Mouse (Mus musculus): ENCODE results near the gene Acox3. TPM values are rescaled to one million over a fixed set of nuclear protein-coding genes. Genes with fewer than 3 reads are reported as not detected.

Gene Acox3
- polyA plus RNA-seq (2014; fragmentation: Nextera tagmentation; extraction: Ambion mirVana), result 13.7 and 14.5 TPM in 2 replicates

- under 1% methylated on average over 35 of the region's 35 CpGs for WGBS
- DNase-seq (ENCODE audit: low spot score) (peak; percentile 99), ATAC-seq (ENCODE audit: low FRiP score) (peak; percentile 95)
- H3K9ac ChIP-seq, result peak within 1 kb of the TSS; percentile 53
- peak within 1 kb of the TSS; percentile 43; the same call in 1 of the 2 replicates for H3K27ac ChIP-seq
- peaks cover 12% of the 10 kb centered on the region for H3K4me1 ChIP-seq (replicated peaks; ENCODE audit: control insufficient read depth, insufficient read depth, low read length)
- 0 out of 2 replicates have a peak, but pooled peaks cover 2% of the 10 kb centered on the region for H3K36me3 ChIP-seq (replicated peaks; ENCODE audit: control insufficient read depth, insufficient read depth)
- no peaks in the 10 kb centered on the region for H3K9me3 ChIP-seq (ENCODE audit: control insufficient read depth, low read length)
- peak within 1 kb of the TSS; percentile 50 for H3K4me3 ChIP-seq (replicated peaks; ENCODE audit: low read length)
- H3K4me2 ChIP-seq (replicated peaks), result peak within 1 kb of the TSS; percentile 65
- H3K27me3 ChIP-seq (ENCODE audit: control insufficient read depth, insufficient read depth, low read length), result no peaks in the 10 kb centered on the region
These were observed at the start of gene Acox3 for GRCm38 (mm10) chr5:35582445-35583220. TSS of gene Acox3 (plus strand) at chr5:35583040.

- Histone ChIP-seq H3K9me3 (ENCODE audit: control insufficient read depth, low read length) (no peaks in the 10 kb centered on the region), H3K4me3 (replicated peaks; ENCODE audit: low read length) (no peak overlapping the region), H3K4me1 (replicated peaks; ENCODE audit: control insufficient read depth, insufficient read depth, low read length) (no peaks in the 10 kb centered on the region; the same call in 1 of the 2 replicates), H3K9ac (no peak overlapping the region), H3K36me3 (replicated peaks; ENCODE audit: control insufficient read depth, insufficient read depth) (no peaks in the 10 kb centered on the region), H3K27ac (no peak overlapping the region), H3K4me2 (replicated peaks) (no peak overlapping the region), H3K27me3 (ENCODE audit: control insufficient read depth, insufficient read depth, low read length) (no peaks in the 10 kb centered on the region)
- ATAC-seq (ENCODE audit: low FRiP score), result no peak
- DNase-seq (ENCODE audit: low spot score), result no peak
- 70% methylated on average over 3 of the region's 3 CpGs for WGBS
These were observed 46.6 kb upstream of the Acox3 start for GRCm38 (mm10) chr5:35536271-35536670.

GRCm38 (mm10) chr5:35537474-35537873 is 45.4 kb upstream of the Acox3 start:
- Histone ChIP-seq H3K27ac (no peak overlapping the region), H3K9me3 (ENCODE audit: control insufficient read depth, low read length) (no peaks in the 10 kb centered on the region), H3K4me3 (replicated peaks; ENCODE audit: low read length) (no peak overlapping the region), H3K4me2 (replicated peaks) (no peak overlapping the region), H3K36me3 (replicated peaks; ENCODE audit: control insufficient read depth, insufficient read depth) (no peaks in the 10 kb centered on the region), H3K27me3 (ENCODE audit: control insufficient read depth, insufficient read depth, low read length) (no peaks in the 10 kb centered on the region), H3K4me1 (replicated peaks; ENCODE audit: control insufficient read depth, insufficient read depth, low read length) (no peaks in the 10 kb centered on the region; the same call in 1 of the 2 replicates), H3K9ac (no peak overlapping the region)
- ATAC-seq (ENCODE audit: low FRiP score) (no peak), DNase-seq (ENCODE audit: low spot score) (no peak)
- WGBS, result 80% methylated on average over 1 of the region's 1 CpGs

GRCm38 (mm10) chr5:35538022-35538421 is 44.8 kb upstream of the Acox3 start:
- DNase-seq (ENCODE audit: low spot score) (no peak), ATAC-seq (ENCODE audit: low FRiP score) (no peak)
- Histone ChIP-seq H3K4me3 (replicated peaks; ENCODE audit: low read length) (no peak overlapping the region), H3K9me3 (ENCODE audit: control insufficient read depth, low read length) (no peaks in the 10 kb centered on the region), H3K4me1 (replicated peaks; ENCODE audit: control insufficient read depth, insufficient read depth, low read length) (no peaks in the 10 kb centered on the region; the same call in 1 of the 2 replicates), H3K9ac (no peak overlapping the region), H3K27me3 (ENCODE audit: control insufficient read depth, insufficient read depth, low read length) (no peaks in the 10 kb centered on the region), H3K4me2 (replicated peaks) (no peak overlapping the region), H3K36me3 (replicated peaks; ENCODE audit: control insufficient read depth, insufficient read depth) (no peaks in the 10 kb centered on the region), H3K27ac (no peak overlapping the region)
- WGBS, result 93% methylated on average over 3 of the region's 3 CpGs

- H3K9me3 ChIP-seq (ENCODE audit: control insufficient read depth, low read length), result no peaks in the 10 kb centered on the region
- no peaks in the 10 kb centered on the region for H3K36me3 ChIP-seq (replicated peaks; ENCODE audit: control insufficient read depth, insufficient read depth)
- H3K4me3 ChIP-seq (replicated peaks; ENCODE audit: low read length), result no peak overlapping the region
- 63% methylated on average over 4 of the region's 4 CpGs for WGBS
- no peaks in the 10 kb centered on the region for H3K27me3 ChIP-seq (ENCODE audit: control insufficient read depth, insufficient read depth, low read length)
- no peak overlapping the region for H3K9ac ChIP-seq
- no peak for DNase-seq (ENCODE audit: low spot score)
- H3K27ac ChIP-seq, result no peak overlapping the region
- no peak for ATAC-seq (ENCODE audit: low FRiP score)
- no peak overlapping the region for H3K4me2 ChIP-seq (replicated peaks)
- H3K4me1 ChIP-seq (replicated peaks; ENCODE audit: control insufficient read depth, insufficient read depth, low read length), result no peaks in the 10 kb centered on the region; the same call in 1 of the 2 replicates
These were observed 43.3 kb upstream of the Acox3 start for GRCm38 (mm10) chr5:35539576-35539975.

- DNase-seq (ENCODE audit: low spot score) (no peak), ATAC-seq (ENCODE audit: low FRiP score) (no peak)
- no peaks in the 10 kb centered on the region for H3K9me3 ChIP-seq (ENCODE audit: control insufficient read depth, low read length)
- no peak overlapping the region for H3K9ac ChIP-seq
- no peaks in the 10 kb centered on the region for H3K27me3 ChIP-seq (ENCODE audit: control insufficient read depth, insufficient read depth, low read length)
- H3K4me2 ChIP-seq (replicated peaks), result no peak overlapping the region
- 63% methylated on average over 5 of the region's 5 CpGs for WGBS
- H3K4me3 ChIP-seq (replicated peaks; ENCODE audit: low read length), result no peak overlapping the region
- H3K4me1 ChIP-seq (replicated peaks; ENCODE audit: control insufficient read depth, insufficient read depth, low read length), result no peaks in the 10 kb centered on the region; the same call in 1 of the 2 replicates
- no peaks in the 10 kb centered on the region for H3K36me3 ChIP-seq (replicated peaks; ENCODE audit: control insufficient read depth, insufficient read depth)
- no peak overlapping the region for H3K27ac ChIP-seq
These were observed 42.3 kb upstream of the Acox3 start for GRCm38 (mm10) chr5:35540555-35540954.

- WGBS, result 80% methylated on average over 4 of the region's 4 CpGs
- H3K4me3 ChIP-seq (replicated peaks; ENCODE audit: low read length), result no peak overlapping the region
- no peaks in the 10 kb centered on the region for H3K27me3 ChIP-seq (ENCODE audit: control insufficient read depth, insufficient read depth, low read length)
These were observed 41.6 kb upstream of the Acox3 start for GRCm38 (mm10) chr5:35541059-35541790.

GRCm38 (mm10) chr5:35546127-35546526 is 36.7 kb upstream of the Acox3 start:
- DNase-seq (ENCODE audit: low spot score), result no peak

More at GRCm38 (mm10) chr5:35541059-35541790, 41.6 kb upstream of the Acox3 start:
- Histone ChIP-seq H3K27ac (no peak overlapping the region), H3K36me3 (replicated peaks; ENCODE audit: control insufficient read depth, insufficient read depth) (no peaks in the 10 kb centered on the region), H3K9ac (no peak overlapping the region), H3K4me2 (replicated peaks) (no peak overlapping the region), H3K9me3 (ENCODE audit: control insufficient read depth, low read length) (no peaks in the 10 kb centered on the region), H3K4me1 (replicated peaks; ENCODE audit: control insufficient read depth, insufficient read depth, low read length) (no peaks in the 10 kb centered on the region; the same call in 1 of the 2 replicates)
- DNase-seq (ENCODE audit: low spot score) (no peak), ATAC-seq (ENCODE audit: low FRiP score) (no peak)

More at GRCm38 (mm10) chr5:35546127-35546526, 36.7 kb upstream of the Acox3 start:
- Histone ChIP-seq H3K27ac (no peak overlapping the region), H3K4me1 (replicated peaks; ENCODE audit: control insufficient read depth, insufficient read depth, low read length) (no peaks in the 10 kb centered on the region), H3K36me3 (replicated peaks; ENCODE audit: control insufficient read depth, insufficient read depth) (no peaks in the 10 kb centered on the region), H3K4me2 (replicated peaks) (no peak overlapping the region), H3K9ac (no peak overlapping the region), H3K4me3 (replicated peaks; ENCODE audit: low read length) (no peak overlapping the region), H3K27me3 (ENCODE audit: control insufficient read depth, insufficient read depth, low read length) (no peaks in the 10 kb centered on the region), H3K9me3 (ENCODE audit: control insufficient read depth, low read length) (no peaks in the 10 kb centered on the region)
- ATAC-seq (ENCODE audit: low FRiP score), result no peak

All from hindbrain, embryonic 14.5 days (tissue).